Mouse (Mus musculus): ENCODE results near the gene Ano6.

DNA sequence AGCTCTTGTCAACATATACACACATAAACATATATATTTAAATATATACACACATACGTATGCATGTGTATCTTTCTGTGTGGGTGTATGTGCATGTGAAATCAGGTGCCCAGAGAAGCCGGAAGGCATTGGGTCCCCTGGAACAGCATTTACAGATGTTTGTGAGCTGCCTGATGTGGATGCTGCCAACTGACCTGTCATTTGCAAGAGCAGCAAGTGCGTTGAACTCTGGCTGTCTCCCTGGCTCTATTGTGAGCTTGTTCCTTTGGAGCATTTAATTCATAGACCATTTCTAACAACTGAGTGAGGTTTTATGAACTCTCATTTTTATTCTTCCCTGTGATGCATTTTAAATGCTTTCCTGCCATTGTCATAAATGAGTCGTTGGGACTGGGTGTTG lies 91.8 kb downstream of the Ano6 start:
- no peak for TF ChIP-seq CTCF (IDR thresholded peaks at IDR 0.05; ENCODE audit: extremely low read depth, insufficient read depth, insufficient read length, insufficient replicate concordance)
- no peak for TF ChIP-seq POLR2A (IDR thresholded peaks at IDR 0.05; ENCODE audit: low read depth, low read length)

Data from spleen, adult 2 months (tissue).